15 mouse cellular contexts compared by ENCODE assay signal in genomic region chr7:75955671-75956070, GRCm38 (mm10).
DNase-seq lines count a peak whose midpoint lies in the region; ATAC-seq and TF ChIP-seq lines count a peak whose summit lies in the region.
"Had no signal": no experiment of that assay in that cellular context is flagged by ENCODE, and none has a peak within 500 bp of the region (broad histone marks: within the 10 kb centered on the region; RNA-seq: fewer than 3 reads in every experiment).

No protein-coding gene starts in this region.

- H3K9ac ChIP-seq in limb, embryonic 14.5 days (ENCODE audit: low read depth, low read length, severe bottlenecking): no peak overlapping the region
- H3K9ac ChIP-seq in midbrain, embryonic 15.5 days: no peak overlapping the region
- H3K9ac ChIP-seq: embryonic facial prominence, embryonic 13.5 days; liver, embryonic 15.5 days had no signal

- H3K36me3 ChIP-seq in limb, embryonic 14.5 days (ENCODE audit: control insufficient read depth, insufficient read depth, low read length): no peaks in the 10 kb centered on the region
- H3K36me3 ChIP-seq in midbrain, embryonic 15.5 days (replicated peaks): no peaks in the 10 kb centered on the region
- H3K36me3 ChIP-seq: embryonic facial prominence, embryonic 13.5 days; forebrain, embryonic 10.5 days; liver, embryonic 15.5 days had no signal

- peak; percentile 32 to 36 for DNase-seq in cerebellum, postnatal 14 days
- no peak for DNase-seq in cerebellum, adult 9-10 months
- DNase-seq in left cerebral cortex, postnatal 4 days: peak; percentile 78
- no peak for DNase-seq in left cerebral cortex, adult 8-10 months (ENCODE audit: low spot score in 2 of 2)
- peak; percentile 10 for DNase-seq in gastrocnemius, adult 18-20 months (ENCODE audit: low spot score)
- peak; percentile 44 for DNase-seq in limb, embryonic 14.5 days (ENCODE audit: low spot score)
- no peak for DNase-seq in thymus, postnatal 4 days
- DNase-seq: adrenal gland, adult 2 months; kidney, adult 2 months; kidney, postnatal 36 days had no signal

- intact Hi-C loops in left cerebral cortex, postnatal 4 days (cut with DNase I): no loop called here

- no peak overlapping the region for H3K27ac ChIP-seq in limb, embryonic 14.5 days (replicated peaks; ENCODE audit: low read depth, low read length)
- H3K27ac ChIP-seq in midbrain, embryonic 15.5 days: no peak overlapping the region
- H3K27ac ChIP-seq: embryonic facial prominence, embryonic 13.5 days; forebrain, embryonic 10.5 days; liver, embryonic 15.5 days had no signal

- TF ChIP-seq POLR2A in limb, embryonic 14.5 days (IDR thresholded peaks at IDR 0.05; ENCODE audit: borderline replicate concordance, extremely low read depth, insufficient read depth, insufficient read length): no peak

- no peak overlapping the region for H3K4me2 ChIP-seq in limb, embryonic 14.5 days (replicated peaks; ENCODE audit: low read depth, low read length, severe bottlenecking)
- no peak overlapping the region for H3K4me2 ChIP-seq in midbrain, embryonic 15.5 days
- H3K4me2 ChIP-seq: embryonic facial prominence, embryonic 13.5 days; liver, embryonic 15.5 days had no signal

- ATAC-seq in limb, embryonic 14.5 days (ENCODE audit: low FRiP score, low read depth): peak; percentile 83
- ATAC-seq in midbrain, embryonic 15.5 days (replicated peaks): no peak
- ATAC-seq: lung, postnatal 0 days had no signal

- H3K4me1 ChIP-seq in limb, embryonic 14.5 days (ENCODE audit: control insufficient read depth, insufficient read depth, low read length): no peaks in the 10 kb centered on the region
- H3K4me1 ChIP-seq in midbrain, embryonic 15.5 days: no peaks in the 10 kb centered on the region
- H3K4me1 ChIP-seq: embryonic facial prominence, embryonic 13.5 days; liver, embryonic 15.5 days had no signal

- no peak overlapping the region for H3K4me3 ChIP-seq in limb, embryonic 14.5 days (replicated peaks; ENCODE audit: low read length)
- no peak overlapping the region for H3K4me3 ChIP-seq in midbrain, embryonic 15.5 days
- H3K4me3 ChIP-seq: embryonic facial prominence, embryonic 13.5 days; forebrain, embryonic 10.5 days; liver, embryonic 15.5 days had no signal

- WGBS in limb, embryonic 14.5 days: 65% methylated on average over 9 of the region's 9 CpGs
- 60% methylated on average over 9 of the region's 9 CpGs for WGBS in midbrain, embryonic 15.5 days

- H3K9me3 ChIP-seq in limb, embryonic 14.5 days (ENCODE audit: control insufficient read depth, low read length): no peaks in the 10 kb centered on the region
- no peaks in the 10 kb centered on the region for H3K9me3 ChIP-seq in midbrain, embryonic 15.5 days
- H3K9me3 ChIP-seq: embryonic facial prominence, embryonic 13.5 days; forebrain, embryonic 10.5 days; liver, embryonic 15.5 days had no signal

- no peaks in the 10 kb centered on the region for H3K27me3 ChIP-seq in limb, embryonic 14.5 days (ENCODE audit: control insufficient read depth, insufficient read depth, low read length)
- H3K27me3 ChIP-seq in midbrain, embryonic 15.5 days (replicated peaks): no peaks in the 10 kb centered on the region
- H3K27me3 ChIP-seq: embryonic facial prominence, embryonic 13.5 days; liver, embryonic 15.5 days had no signal

Comparison
In these comparisons a context has a peak if more than half of its experiments do, and no peak if none do; other contexts are left out.
1. DNase-seq: peak in cerebellum, postnatal 14 days (2 of 2), left cerebral cortex, postnatal 4 days (single experiment), gastrocnemius, adult 18-20 months (single experiment) and limb, embryonic 14.5 days (single experiment); none in cerebellum, adult 9-10 months (single experiment), left cerebral cortex, adult 8-10 months (0 of 2) and thymus, postnatal 4 days (single experiment).